Mouse (Mus musculus): ENCODE results near the gene Pde8a.
"Not testable (repeated sequence)": the region's sequence is repeated elsewhere in the genome, so short reads cannot be mapped to it uniquely, and the experiment has no call there.

The Pde8a gene

DNA sequence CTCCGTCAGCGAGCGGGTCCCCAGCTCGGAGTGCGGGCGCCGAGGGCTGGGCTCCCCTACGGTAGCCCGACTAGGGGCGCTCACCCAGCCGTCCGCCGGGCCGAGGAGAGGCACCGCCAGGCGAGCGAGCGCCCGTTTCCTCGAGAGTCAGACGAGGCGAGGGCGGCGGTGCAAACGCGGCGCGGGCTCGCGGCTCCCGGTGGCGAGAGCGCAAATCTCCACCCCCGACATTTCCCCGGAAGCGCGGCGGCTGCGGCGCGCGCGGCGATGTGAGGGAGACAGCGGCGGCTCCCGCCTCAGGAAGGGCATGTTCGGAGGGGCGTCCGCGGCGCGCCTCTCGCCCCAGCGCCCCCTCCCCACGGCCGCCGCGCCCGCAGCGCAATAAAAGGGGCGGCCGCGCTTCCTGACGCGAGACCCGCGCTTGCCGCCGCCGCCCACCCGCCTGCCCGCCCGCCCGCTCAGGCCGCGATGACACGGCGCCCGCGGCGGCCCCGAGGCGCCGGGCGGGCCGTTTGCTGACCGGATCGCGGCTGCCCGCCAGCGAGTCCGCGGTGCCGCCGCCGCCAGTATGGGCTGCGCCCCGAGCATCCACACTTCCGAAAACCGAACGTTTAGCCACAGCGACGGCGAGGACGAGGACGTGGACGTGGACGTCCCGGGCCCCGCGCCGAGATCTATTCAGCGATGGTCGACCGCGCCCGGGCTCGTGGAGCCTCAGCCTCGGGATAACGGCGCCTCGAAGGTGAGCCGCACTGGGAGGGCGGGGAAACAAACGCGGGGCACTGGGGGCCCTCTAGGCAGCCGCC lies at the start of gene Pde8a:
Gene Pde8a (plus strand): TSS at position 250 of the 806 bp plus-strand sequence.
- peak in 1 of 2 experiments; percentile 9 for DNase-seq (ENCODE audit: low spot score in 2 of 2)

DNA sequence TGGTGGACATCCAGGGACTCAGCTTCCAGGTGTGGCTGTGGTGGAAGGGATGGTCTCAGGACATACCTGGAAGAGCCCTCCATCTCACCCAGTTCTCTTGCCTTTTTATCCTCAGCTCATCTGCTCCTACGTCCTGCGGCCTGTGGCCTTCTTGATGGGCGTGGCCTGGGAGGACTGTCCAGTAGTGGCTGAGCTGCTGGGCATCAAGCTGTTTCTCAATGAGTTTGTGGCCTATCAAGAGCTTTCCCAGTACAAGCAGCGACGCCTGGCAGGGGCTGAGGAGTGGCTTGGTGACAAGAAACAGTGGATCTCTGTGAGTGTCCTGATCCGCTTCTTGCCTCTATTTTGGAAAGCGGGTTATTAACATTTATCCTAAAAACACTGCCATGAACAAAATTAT lies 49.0 kb upstream of the Pde8a start:
- DNase-seq (ENCODE audit: low spot score in 2 of 2) = no peak

DNA sequence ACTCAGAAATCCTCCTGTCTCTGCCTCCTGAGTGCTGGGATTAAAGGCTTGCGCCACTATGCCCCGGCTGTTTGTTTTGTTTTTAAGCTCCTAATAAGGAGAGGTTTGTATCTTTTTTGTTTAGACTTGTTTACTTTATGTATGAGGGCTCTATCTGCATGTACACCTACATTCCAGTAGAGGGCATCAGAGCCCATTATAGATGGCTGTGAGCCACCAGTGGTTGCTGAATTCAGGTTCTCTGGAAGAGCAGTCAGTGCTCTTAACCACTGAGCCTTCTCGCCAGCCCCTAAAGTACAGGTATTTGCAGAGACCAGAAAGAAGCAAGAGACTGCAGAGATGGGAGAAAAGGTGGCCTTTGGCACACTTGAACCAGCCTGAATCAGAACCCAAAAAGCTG lies 46.3 kb upstream of the Pde8a start:
- peak in 1 of 2 experiments; percentile 14 for DNase-seq (ENCODE audit: low spot score in 2 of 2)

DNA sequence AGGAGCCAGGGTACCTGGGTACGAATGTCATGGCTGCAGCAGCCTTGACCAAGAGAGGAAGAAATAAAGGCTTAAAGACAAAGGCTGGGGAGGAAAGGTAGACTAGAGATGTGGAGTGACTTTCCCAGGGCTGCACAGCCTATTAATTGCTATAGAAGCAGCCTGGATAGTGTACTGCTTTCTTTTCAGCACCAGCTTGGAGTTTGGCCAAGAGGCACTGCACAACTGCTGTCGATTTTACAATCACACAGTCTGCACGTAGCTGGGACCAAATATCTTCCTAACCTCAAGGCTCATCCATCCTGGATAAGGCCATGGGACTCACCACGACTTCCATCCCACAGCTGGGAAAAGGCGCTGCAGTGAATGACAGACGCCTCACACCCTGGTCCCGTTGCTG lies 44.0 kb upstream of the Pde8a start:
- no peak for DNase-seq (ENCODE audit: low spot score in 2 of 2)

DNA sequence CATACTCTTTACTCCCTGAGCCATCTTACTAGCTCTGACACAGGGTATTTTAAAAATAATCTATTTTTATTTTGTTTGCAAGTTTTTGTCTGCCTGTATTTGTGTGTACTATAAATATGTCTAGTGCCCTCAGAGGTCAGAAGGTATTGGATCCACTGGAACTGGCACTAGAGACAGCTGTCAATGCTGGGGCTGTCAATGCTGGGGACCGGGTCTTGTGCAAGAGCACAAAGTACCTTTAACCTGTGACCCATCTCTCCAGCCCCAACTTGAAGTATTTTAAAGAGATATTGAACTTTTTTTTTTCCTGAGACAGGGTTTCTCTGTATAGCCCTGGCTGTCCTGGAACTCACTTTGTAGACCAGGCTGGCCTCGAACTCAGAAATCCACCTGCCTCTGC lies 39.5 kb upstream of the Pde8a start:
- no peak for DNase-seq (ENCODE audit: low spot score in 2 of 2)

DNA sequence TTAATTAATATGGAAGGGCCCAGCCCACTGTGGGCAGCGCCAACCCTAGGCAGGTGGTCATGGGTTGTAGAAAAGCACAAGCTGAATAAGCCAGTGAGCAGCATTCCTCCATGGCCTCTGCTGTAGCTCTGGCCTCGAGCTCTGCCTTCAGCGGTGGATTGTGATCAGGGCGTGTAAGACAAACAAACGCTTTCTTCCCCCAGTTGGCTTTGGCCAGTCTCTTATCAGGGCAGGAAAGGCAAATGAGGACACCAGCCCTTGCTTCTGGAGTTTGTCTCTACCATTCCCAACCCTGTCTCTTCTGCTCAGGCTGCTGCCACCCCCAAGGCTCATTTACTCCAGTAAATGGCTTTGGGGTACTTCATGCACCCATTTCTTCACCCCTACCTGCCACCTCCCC lies 38.7 kb upstream of the Pde8a start:
- no peak for DNase-seq (ENCODE audit: low spot score in 2 of 2)

DNA sequence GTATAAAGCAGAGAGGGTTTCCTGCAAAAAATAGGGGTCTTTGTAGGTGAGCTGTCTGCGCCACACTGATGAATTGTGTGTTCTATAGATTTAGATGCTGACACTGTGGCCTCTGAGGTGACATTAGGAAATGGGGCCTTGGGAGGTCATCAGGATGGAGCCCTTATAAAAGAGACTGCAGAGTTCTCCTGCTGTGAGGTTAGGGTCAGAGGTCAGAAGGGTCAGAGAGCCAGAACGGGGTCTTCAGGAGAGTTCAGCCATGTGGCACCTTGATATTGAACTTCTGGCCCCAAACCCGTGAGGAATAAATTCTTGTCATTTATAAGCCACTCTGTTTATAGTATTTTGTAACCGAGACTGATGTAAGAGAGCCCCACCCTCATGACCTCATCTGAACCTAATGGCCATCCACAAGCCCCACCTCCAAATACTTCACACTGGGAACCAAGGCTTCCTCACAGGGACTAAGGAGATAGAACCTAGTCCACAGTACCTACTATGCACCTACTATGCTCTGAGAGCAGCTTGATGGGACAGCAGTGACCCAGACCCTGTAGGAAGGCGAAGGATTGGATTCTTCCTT lies 37.1 kb upstream of the Pde8a start:
- no peak for DNase-seq (ENCODE audit: low spot score in 2 of 2)

DNA sequence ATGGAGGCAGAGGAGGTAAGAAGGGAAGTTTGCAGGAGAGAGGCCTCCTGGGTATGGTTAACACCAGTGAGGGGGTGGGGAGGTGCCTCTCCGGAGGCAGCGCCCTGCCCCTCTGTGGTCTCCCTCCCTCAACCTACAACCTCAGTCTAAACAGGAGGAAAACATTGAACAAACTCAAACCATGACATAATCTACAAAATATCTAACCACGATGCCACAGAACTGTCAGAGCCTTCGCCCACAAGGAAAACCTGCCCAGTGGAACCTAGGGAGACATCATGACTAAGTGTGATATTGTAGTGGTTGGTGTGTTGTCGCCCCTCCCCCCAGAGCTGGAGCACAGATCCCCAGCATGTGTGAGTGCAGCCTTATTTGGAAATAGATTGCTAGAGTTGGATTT lies 33.9 kb upstream of the Pde8a start:
- no peak for DNase-seq (ENCODE audit: low spot score in 2 of 2)

DNA sequence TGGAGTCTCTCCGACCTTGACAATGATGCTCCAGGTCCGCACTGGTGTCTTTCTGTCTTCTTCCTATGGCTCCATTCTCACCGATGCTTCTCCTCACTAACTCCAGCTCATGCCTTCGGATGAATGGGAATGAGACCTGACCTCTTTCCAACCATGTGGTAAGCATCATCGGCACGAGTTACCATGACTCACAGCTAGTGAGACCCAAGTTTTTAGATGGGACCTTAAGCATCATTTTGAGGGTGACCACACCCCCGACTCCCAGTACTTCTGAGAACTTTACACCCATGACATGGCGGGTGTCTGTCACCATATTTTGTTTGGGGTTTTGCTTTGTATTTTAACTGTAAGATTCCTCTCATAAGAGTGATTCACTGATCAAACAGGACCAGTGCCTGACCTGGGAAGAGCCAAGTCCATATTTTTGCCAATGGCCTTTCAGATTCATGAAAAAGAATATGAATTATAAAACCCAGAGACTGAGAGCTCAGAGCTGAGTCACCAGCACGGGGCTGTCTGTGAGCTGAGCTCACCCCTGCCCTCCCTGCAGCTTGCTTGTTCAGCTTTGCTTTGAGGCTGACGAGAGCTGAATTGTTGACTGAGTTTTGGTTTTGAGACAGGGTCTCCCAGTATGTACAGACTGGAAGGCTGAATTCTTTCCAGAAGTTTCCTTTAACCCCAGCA lies 30.8 kb upstream of the Pde8a start:
- no peak for DNase-seq (ENCODE audit: low spot score in 2 of 2)

DNA sequence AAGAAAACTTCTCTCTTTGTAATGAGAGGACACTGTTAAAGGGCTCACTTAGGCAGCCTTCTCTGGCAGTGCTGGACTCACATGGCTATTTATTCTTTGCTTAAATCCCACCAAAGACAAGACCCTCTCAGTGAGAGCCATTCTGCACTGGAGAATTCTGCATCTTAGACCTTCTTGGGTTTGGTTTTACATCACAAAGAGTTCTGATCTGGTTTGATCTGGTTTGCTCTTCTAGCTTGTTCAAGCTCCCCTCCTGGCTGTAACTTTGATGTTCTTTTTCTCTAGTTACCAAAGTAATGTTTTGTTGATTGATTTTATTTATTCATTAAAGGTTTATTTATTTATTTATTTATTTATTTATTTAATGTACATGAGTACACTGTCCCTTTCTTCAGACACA lies 30.2 kb upstream of the Pde8a start:
- no peak for DNase-seq (ENCODE audit: low spot score in 2 of 2)

DNA sequence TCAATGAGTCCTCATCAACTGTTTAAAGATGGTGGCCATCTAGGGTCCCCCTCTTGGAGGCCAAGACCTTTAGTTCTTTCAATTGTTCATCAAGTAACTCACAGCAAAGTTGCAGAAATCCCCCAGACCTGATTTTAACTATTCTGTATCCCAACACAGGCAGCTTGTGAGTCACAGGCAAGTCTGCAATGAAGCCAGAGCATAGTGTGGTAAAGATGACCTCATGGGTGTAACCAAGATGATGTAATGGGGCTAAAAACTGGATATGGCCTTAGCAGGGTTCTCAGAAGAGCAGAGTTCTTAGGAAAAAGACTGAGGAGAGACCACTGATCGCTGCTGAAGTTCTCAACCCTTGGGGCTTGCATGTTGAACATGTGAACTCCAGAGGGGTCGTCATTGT lies 29.3 kb upstream of the Pde8a start:
- DNase-seq (ENCODE audit: low spot score in 2 of 2) = no peak

DNA sequence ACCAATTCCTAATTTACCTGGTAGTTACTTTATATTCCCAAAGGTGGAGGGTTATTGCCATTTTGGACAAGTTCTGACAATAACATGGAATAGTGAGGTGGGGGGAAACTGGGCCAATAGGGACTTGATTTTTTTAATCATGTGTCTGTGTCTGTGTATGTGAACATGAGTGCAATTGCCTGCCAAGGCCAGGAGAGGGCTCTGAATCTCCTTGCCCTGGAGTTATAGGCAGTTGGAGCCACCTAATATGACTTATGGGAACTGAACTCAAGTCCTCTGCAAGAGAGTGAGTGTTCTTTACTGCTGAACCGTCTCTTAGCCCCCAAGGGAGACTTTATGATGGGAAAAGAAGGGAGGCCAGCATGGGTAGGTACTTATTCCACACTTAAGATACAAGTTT lies 28.7 kb upstream of the Pde8a start:
- DNase-seq (ENCODE audit: low spot score in 2 of 2) = no peak

DNA sequence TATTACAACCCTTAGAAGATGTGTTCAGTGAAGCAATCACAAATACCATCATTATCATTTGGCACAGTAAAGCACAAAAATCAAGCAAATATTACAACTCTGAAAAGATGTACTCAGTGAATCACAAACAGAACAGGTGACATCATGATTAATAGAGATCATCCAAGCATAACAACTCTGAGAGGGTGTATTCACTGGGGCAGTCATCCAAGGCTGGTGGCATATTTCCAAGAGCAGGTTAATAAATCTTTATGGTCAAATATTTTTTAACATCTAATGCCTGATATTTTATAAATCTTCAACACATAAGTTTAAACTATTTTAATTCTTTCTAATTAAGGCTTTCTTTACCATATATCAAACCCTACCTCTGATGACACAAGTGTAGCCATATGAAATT lies 27.4 kb upstream of the Pde8a start:
- not testable (repeated sequence) for DNase-seq (ENCODE audit: low spot score in 2 of 2)

DNA sequence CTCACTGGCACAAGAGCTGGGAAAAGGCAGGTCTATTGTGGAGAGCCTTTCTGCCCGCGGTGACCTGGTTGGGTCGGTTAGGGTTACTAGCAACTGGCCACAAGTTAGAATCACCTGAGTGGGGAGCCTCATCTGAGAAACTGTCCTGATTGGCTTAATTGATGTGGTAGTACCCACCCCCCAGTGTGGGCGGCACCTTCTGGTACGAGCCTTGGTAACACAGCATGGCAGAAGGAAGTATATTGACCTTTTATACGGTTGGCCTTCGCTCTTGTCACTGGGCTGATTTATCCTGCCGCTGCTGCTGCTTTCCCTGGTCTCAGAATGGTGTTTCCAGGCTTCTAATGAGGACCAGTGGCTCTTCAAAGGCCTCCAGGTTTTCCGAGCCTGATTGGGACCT lies 24.2 kb upstream of the Pde8a start:
- DNase-seq (ENCODE audit: low spot score in 2 of 2) = no peak

DNA sequence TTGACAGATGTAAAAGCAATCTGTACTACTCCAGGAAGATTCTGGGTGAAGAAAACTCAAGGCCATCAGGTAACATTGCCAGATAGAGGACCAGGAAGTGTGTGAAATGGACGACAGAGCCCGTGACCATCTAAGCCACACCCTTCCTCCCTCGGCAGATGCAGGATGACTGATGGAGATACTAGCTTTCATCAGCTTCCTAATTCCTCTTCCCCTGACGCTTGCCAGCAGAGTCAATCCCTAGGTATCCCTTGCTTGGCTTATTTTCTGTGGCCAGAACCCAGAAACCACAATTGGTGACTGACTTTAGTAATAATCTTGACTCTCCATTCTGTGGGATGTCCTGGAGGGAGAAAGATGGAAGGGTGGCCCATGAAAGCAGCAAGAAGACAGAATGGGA lies 17.9 kb upstream of the Pde8a start:
- DNase-seq (ENCODE audit: low spot score in 2 of 2) = no peak

DNA sequence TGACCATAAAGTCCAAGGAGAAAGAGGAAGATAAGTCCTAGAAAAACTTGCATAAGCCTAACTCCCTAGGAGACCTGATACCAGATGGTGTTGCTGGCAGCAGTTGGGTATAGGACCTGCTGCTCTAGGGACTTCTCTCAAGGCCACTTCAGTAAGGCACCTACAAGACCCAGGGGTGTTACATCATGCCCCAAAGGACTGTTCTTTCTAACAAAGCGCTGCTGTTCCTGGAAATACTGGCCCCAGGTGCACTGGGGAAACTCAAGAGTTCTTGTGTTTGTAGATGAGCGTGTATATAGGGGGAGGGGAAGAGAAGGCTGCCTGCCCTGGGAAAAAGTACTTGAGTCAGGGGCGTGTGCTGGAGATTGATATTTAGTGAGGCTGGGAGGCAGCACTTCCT lies 16.6 kb upstream of the Pde8a start:
- no peak for DNase-seq (ENCODE audit: low spot score in 2 of 2)

DNA sequence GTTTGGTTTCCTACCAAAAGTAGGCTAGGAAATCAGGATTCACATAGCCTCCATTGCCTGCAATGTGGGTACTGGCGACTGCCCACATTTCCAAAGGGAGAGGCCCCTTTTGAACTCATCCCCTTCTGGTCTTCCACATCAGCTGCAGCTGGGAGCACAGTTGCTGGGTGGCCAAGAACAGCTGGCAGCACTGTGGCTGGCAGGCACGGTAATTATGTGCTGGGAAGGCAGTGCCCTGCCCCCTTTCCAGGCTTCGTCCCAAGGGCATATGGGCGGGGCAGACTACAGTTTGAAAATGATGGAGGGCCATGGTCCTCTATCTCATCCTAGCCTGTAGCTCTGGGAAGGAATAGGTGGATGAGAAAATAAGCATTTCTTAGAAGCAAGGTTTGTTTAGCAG lies 14.9 kb upstream of the Pde8a start:
- DNase-seq (ENCODE audit: low spot score in 2 of 2) = no peak

DNA sequence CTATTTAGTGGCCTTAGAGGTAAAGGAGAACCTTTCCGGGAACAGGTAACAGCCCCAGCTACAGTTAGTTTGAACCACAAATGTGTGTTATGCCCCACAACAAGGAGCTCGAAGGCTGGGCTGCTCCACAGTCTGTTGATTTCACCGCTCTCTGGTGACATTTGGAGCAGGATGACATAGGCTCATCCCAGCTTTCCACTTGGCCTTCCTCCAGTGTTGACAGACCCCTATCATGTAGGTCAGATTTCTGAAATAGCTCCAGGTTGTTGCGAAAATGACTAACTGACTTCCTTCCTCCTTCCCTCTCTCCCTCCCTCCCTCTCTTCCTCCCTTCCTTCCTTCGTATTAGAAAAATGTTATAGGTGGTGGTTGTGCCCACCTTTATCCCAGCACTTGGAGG lies 14.3 kb upstream of the Pde8a start:
- no peak for DNase-seq (ENCODE audit: low spot score in 2 of 2)

DNA sequence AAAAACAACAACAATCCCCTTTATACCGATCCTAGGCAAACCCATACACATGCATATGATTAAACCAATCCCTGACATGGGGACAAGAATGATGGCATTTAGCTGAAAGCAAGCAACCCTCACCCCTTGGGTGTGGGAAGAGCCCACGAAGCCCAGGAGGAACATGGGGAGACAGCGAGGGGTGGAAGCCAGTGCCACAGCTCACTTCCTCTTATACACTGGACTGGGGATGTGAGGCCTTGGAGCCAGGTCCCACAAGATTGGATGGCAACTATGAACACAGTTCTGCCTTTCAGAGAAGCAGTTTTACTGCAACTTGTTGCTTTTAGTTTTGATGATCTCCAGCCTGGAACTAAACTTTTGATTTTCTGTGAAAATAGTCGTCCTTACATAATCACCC lies 13.6 kb upstream of the Pde8a start:
- no peak for DNase-seq (ENCODE audit: low spot score in 2 of 2)

DNA sequence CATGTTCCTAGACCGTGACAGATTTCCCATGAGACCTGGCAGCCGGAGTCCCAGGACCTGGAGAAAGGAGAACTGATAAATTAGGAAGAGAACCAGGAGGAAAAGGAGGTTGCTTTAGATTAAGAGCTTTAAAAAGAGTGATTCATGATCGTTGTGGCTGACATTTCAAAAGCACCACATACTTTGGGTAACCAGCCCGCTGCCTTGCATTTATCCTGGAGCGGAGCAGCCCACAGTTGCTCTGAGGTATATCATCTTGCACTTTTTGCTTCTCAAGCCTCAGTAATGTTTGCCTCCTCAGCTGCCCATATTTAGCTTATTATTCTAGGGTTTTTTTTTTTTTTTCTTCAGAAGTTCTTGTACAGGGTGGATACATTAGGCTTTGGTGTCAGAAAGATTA lies 11.0 kb upstream of the Pde8a start:
- DNase-seq (ENCODE audit: low spot score in 2 of 2) = no peak

DNA sequence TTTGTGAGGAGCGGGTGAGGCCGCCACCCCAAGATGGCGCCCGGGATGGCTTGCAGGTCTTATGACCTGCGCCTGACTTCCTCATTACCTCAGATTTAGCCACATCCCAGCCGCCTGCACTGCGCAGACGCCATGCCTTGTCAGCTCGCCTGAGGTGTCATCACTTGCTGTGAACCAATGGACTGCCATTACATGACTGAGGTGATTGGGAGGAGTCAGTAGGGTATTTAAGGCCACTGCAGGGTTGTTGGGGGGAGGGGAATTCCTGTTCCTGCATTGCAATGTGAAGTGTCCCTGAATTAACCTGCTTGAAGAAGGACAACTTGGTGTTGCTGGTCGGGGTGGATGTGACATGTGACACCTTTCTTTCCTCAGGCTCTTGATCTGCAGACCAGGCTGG lies 9.8 kb upstream of the Pde8a start:
- DNase-seq (ENCODE audit: low spot score in 2 of 2) = not testable (repeated sequence)

DNA sequence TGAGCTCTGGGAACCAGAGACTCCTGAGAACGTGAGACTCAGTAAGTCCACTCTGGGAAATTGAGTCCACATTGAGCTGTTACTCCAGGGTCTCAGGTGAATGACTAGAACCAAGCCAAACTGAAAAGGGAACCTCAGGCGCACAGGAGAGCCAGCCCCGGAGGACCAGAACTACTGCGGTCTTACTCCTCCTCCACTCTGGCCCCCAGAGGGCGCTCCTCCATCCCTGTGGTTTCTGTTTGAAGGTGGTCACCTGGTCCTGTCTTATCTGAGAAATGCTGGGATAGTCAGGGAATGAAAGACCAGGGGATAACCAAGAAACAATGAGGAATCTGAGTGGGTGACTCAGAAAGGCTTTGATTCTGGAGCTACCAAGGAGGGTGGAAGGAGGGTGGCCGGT lies 4.5 kb upstream of the Pde8a start:
- peak in 1 of 2 experiments; percentile 48 for DNase-seq (ENCODE audit: low spot score in 2 of 2)
